Mouse (Mus musculus) forebrain, embryonic 13.5 days (tissue): ENCODE data around the gene Trim46. TPM values are rescaled to one million over a fixed set of nuclear protein-coding genes. Genes with fewer than 3 reads are reported as not detected.
A peak's percentile ranks its signal among the peaks of the same experiment; 100 is the strongest.

ENCODE experiments used
- ATAC-seq: fragments of 200-750 bp; cut with Nextera tagmentation; 2 replicates; pipeline ENCODE4 v1.8.0; 2017
- H3K27ac ChIP-seq: fragments of 300-500 bp; sonication (generic); 2 replicates; pipeline ENCODE4 v1.5.1; 2015; ENCODE audit warnings: inconsistent platforms, mild to moderate bottlenecking, moderate library complexity
- H3K27me3 ChIP-seq: fragments of 300-500 bp; sonication (generic); 2 replicates; pipeline ENCODE4 v1.6.1; 2015; ENCODE audit warnings: mild to moderate bottlenecking, inconsistent platforms
- H3K36me3 ChIP-seq: fragments of 300-500 bp; sonication (generic); 2 replicates; pipeline ENCODE4 v1.6.1; 2015; ENCODE audit warnings: mild to moderate bottlenecking, inconsistent platforms; ENCODE audit not compliant: poor library complexity, severe bottlenecking
- H3K4me1 ChIP-seq: fragments of 300-500 bp; sonication (generic); 2 replicates; pipeline ENCODE4 v1.6.1; 2015; ENCODE audit warnings: inconsistent platforms
- H3K4me2 ChIP-seq: fragments of 300-500 bp; sonication (generic); 2 replicates; pipeline ENCODE4 v1.6.1; 2015; ENCODE audit warnings: inconsistent platforms, mild to moderate bottlenecking, moderate library complexity
- H3K4me3 ChIP-seq: fragments of 300-500 bp; sonication (generic); 2 replicates; pipeline ENCODE4 v1.5.1; 2015; ENCODE audit warnings: mild to moderate bottlenecking, inconsistent platforms
- H3K9ac ChIP-seq: fragments of 300-500 bp; sonication (generic); 2 replicates; pipeline ENCODE4 v1.6.1; 2015; ENCODE audit warnings: mild to moderate bottlenecking, inconsistent platforms
- H3K9me3 ChIP-seq: fragments of 300-500 bp; sonication (generic); replicated peaks from 2 replicates; pipeline ENCODE4 v1.6.1; 2016; ENCODE audit warnings: inconsistent platforms
- WGBS: fragments of 180-500 bp; shearing (Covaris S2); methylation state at CpG from one replicate; pipeline ENCODE4 v1.1.7; 2015; 5-methylcytosine and 5-hydroxymethylcytosine counted together
- polyA plus RNA-seq: library from polyadenylated mRNA; unstranded; fragments of >200 nt; fragmentation: Nextera tagmentation; extraction: Ambion mirVana; gene quantifications from 2 replicates; pipeline ENCODE4 v1.2.1, GENCODE M21; 2015

Trim46 gene
- polyA plus RNA-seq, 1 experiment from 2014 or later = 36.6 TPM

DNA sequence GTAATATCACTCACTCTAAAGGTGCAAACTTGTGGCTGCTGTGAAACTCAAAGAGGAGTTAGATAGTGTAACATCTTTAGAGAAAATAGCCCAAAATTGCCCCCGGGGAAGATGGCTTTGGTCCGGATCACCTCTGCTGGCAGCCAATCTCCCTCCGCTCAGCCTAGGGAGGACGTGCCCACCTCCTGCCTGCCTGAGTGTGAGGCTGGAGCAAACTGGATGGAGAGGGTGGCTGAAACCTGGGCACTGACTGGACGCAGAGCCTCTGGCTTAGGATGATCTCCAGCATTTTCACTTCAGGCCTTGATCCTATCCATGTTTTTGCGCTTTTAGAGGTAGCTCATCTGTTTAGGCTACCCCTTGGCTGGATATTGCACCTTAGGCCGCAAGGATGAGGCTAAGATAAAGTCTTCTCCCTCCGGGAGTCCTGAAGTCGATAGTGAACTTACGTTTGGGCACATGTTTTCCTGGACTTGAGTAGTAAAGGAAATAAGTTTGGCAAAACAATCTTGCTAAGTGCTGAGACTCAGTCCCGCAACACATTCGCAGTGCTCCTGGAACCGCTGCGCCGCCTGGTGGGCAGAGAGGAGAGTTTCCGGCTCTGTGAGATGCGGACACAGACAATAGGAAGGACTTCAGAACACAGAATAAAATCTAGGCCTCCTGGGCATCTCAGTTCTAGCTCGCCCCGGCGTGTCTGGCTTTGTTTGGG, 35.6 kb upstream of the Trim46 start:
- H3K36me3 ChIP-seq = no peaks in the 10 kb centered on the region
- peak; percentile 16; the same call in 1 of the 2 replicates for ATAC-seq
- peaks cover 43% of the 10 kb centered on the region for H3K27me3 ChIP-seq
- no peak overlapping the region for H3K27ac ChIP-seq
- peaks cover 37% of the 10 kb centered on the region for H3K4me1 ChIP-seq
- peak overlapping the region; percentile 95 for H3K4me2 ChIP-seq
- H3K4me3 ChIP-seq = peak overlapping the region; percentile 49
- H3K9me3 ChIP-seq = no peaks in the 10 kb centered on the region
- WGBS = 12% methylated on average over 20 of the region's 20 CpGs
- peak overlapping the region; percentile 65; the same call in 1 of the 2 replicates for H3K9ac ChIP-seq

DNA sequence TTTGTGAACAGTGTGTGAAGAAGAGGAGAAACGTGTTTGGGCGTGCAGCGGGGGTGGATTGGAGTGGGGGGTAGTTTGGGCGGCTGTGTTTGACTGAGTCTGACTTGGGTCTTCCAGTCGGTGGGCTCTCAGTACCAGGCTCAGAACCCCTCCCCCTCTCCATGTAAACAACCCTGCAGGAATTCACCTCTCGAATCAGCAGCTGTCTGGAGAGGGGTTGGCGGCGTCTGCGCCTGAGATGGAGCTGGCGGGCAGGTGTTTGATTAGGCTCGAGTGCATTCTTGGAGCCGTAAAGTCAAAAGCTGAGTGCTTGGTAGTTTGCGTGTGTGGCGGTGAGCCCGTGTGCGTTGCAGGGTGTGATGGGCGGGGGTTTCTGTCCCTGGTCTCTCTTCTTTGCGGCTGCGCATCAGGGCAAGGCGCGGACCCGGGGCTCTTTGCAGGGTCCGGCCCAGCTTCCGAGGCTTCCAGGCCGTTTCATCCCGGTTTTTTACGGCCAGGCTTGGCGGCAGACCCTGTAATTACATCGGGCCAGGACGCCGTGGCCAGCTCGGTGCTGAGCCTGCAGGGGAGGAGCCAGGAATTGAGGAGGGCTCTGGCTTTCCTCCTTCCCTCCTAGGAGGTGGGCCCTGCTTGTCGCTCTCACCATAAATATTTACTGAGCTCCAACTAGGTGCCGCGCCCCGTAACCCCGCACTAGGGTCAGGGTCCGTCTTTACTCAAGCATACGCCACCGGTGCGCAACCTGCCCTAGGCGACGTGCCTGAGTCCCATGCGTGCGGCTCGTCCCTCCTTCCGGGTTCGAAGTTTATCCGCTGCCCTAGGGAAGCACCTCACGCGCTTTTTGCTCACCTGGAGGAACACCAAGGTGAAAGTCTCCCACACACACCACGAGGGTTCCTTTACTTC, 34.8 kb upstream of the Trim46 start, which contains the start of gene Efna1:
Efna1 (minus strand) TSS at position 537 of the 906 bp plus-strand sequence.
- 1% methylated on average over 52 of the region's 52 CpGs for WGBS
- peak within 1 kb of the TSS; percentile 65 for H3K9ac ChIP-seq
- peaks cover 37% of the 10 kb centered on the region for H3K4me1 ChIP-seq
- ATAC-seq = peak; percentile 34; the same call in 1 of the 2 replicates
- no peaks in the 10 kb centered on the region for H3K36me3 ChIP-seq
- peaks cover 47% of the 10 kb centered on the region for H3K27me3 ChIP-seq
- peak within 1 kb of the TSS; percentile 45 for H3K27ac ChIP-seq
- no peaks in the 10 kb centered on the region for H3K9me3 ChIP-seq
- peak within 1 kb of the TSS; percentile 95 for H3K4me2 ChIP-seq
- H3K4me3 ChIP-seq = peak within 1 kb of the TSS; percentile 49

DNA sequence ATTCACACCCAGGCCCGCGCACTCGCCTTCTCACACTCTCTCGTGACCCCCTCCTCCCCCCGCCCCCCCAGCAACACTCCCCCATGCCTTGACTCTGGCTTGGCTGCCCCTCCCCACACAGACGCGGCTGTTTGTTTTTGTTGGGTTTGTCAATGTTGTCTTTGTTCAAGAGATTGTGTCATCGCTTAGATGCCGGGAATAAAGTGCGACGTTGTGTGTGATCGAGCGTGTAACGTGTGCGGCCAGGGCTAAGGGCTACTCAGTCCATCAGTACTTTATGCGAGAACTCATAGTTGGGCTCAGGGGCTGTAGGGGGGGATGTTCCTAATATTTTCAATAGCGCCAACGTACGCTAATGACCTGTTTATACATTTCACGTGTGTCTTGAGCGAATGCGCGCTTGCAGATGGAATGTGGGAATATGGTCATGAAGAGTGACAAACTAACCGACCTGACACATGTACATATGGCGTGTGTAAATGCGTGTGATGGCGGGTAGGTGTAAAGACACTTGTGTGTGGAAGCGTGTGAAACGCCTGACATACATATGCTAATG, 34.0 kb upstream of the Trim46 start:
- Histone ChIP-seq H3K36me3 (no peaks in the 10 kb centered on the region), H3K27ac (peak overlapping the region; percentile 45), H3K9ac (peak overlapping the region; percentile 65), H3K27me3 (peaks cover 47% of the 10 kb centered on the region), H3K4me2 (peak overlapping the region; percentile 95), H3K9me3 (no peaks in the 10 kb centered on the region), H3K4me3 (peak overlapping the region; percentile 49), H3K4me1 (peaks cover 37% of the 10 kb centered on the region)
- ATAC-seq = peak; percentile 12
- WGBS = under 1% methylated on average over 29 of the region's 29 CpGs

DNA sequence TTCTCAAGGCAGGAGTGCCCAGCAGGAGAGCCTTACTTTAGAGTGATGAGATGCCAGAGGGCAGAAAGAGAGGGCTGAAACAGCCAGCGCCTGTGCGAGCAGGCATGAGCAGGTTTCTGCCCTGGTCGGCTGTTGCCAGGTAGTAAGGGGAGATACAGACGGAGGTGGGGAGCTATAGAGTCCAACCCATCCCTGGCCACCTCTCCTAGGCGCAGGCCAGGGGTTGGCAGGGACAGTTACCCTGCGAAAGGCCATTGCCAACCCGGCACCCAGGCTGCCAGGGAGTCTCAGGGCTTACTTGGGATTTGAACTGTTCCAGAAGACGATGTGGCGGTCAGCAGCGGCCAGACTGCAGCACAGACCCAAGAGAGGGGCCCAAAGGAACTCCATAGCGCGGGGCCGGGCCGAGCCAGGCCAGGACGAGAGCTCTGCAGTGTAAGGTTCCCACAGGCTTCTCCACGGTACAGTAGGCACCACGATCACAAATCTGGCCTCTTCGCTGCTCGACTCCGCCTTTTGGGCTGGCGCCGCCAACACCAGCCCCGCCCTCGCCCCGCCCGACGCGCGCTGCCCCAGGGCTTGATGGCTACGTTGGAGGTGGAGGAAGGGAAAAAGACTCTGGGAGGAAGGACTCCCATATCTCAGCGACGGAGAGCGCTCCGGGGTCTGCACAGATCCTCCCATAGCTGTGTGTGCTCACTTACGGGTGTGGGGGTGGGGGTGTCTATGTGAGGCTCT, 33.2 kb upstream of the Trim46 start:
- peak; percentile 66 for ATAC-seq
- WGBS = 2% methylated on average over 35 of the region's 35 CpGs
- Histone ChIP-seq H3K27me3 (peaks cover 47% of the 10 kb centered on the region), H3K4me3 (peak overlapping the region; percentile 49), H3K4me1 (peaks cover 37% of the 10 kb centered on the region), H3K9me3 (no peaks in the 10 kb centered on the region), H3K9ac (peak overlapping the region; percentile 65), H3K36me3 (no peaks in the 10 kb centered on the region), H3K4me2 (peak overlapping the region; percentile 95), H3K27ac (peak overlapping the region; percentile 45)

DNA sequence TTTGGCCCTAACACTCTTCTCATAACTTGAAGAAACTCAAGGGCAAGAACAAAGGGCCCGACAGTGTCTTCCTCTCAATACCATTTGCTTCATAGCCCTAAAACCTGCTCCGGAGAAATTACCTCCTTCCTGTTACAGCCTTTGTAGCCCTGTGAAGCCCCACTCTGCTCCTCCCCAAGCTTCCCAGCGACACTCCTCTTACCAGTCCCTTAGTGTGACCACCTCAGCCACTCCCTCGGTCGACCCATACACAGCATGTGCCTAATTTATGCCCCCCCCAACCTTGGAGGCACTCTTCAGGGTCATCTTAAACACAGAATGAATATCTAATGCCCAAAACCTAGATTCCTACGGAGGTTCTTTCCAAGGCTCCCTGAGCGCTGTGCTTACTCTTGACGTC, 32.5 kb upstream of the Trim46 start:
- H3K27me3 ChIP-seq = peaks cover 47% of the 10 kb centered on the region
- 0 out of 2 replicates have a peak overlapping the region, but pooled peaks have one; percentile 65 for H3K9ac ChIP-seq
- H3K4me2 ChIP-seq = peak overlapping the region; percentile 95
- no peak overlapping the region for H3K27ac ChIP-seq
- H3K36me3 ChIP-seq = no peaks in the 10 kb centered on the region
- peak overlapping the region; percentile 49 for H3K4me3 ChIP-seq
- peaks cover 37% of the 10 kb centered on the region for H3K4me1 ChIP-seq
- no peaks in the 10 kb centered on the region for H3K9me3 ChIP-seq
- ATAC-seq = no peak
- WGBS = 26% methylated on average over 8 of the region's 8 CpGs

- H3K27me3 ChIP-seq = peaks cover 47% of the 10 kb centered on the region
These were observed 32.0 kb upstream of the Trim46 start for GRCm38 (mm10) chr3:89278107-89278506.

GRCm38 (mm10) chr3:89277281-89278021, 31.3 kb upstream of the Trim46 start:
- Histone ChIP-seq H3K4me1 (peaks cover 37% of the 10 kb centered on the region), H3K9me3 (no peaks in the 10 kb centered on the region), H3K36me3 (no peaks in the 10 kb centered on the region), H3K27me3 (peaks cover 47% of the 10 kb centered on the region), H3K4me3 (no peak overlapping the region), H3K4me2 (peak overlapping the region; percentile 95), H3K27ac (peak overlapping the region; percentile 10; the same call in 1 of the 2 replicates), H3K9ac (peak overlapping the region; percentile 34; the same call in 1 of the 2 replicates)
- WGBS = 53% methylated on average over 14 of the region's 14 CpGs
- no peak for ATAC-seq

More at GRCm38 (mm10) chr3:89278107-89278506, 32.0 kb upstream of the Trim46 start:
- Histone ChIP-seq H3K4me2 (peak overlapping the region; percentile 95), H3K36me3 (no peaks in the 10 kb centered on the region), H3K9me3 (no peaks in the 10 kb centered on the region), H3K27ac (no peak overlapping the region), H3K9ac (peak overlapping the region; percentile 34; the same call in 1 of the 2 replicates), H3K4me3 (peak overlapping the region; percentile 49; the same call in 1 of the 2 replicates), H3K4me1 (peaks cover 37% of the 10 kb centered on the region)
- ATAC-seq = no peak
- 79% methylated on average over 7 of the region's 7 CpGs for WGBS

DNA sequence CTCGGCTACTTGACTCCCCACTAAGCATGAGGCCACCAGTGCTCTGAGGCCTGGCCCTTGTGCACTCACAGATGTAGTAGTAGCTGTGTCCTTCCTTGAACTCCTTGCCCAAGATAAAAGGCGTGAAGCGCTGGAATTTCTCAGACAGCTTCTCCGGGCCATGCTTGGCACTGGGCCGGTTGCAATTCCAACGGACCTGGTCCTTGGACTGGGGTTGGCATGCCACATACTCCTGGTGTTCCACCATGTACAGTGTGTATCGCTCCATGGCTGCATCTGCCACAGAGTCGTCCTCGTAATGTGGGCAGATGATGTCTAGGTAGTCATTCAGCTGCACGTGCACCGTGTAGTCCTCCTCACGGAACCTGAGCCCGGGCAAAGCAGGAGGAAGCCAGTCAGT, 30.0 kb upstream of the Trim46 start:
- ATAC-seq = no peak
- peaks cover 37% of the 10 kb centered on the region for H3K4me1 ChIP-seq
- no peaks in the 10 kb centered on the region for H3K36me3 ChIP-seq
- no peak overlapping the region for H3K27ac ChIP-seq
- peaks cover 37% of the 10 kb centered on the region for H3K27me3 ChIP-seq
- no peak overlapping the region for H3K9ac ChIP-seq
- H3K4me2 ChIP-seq = no peak overlapping the region
- WGBS = 92% methylated on average over 13 of the region's 13 CpGs
- H3K9me3 ChIP-seq = no peaks in the 10 kb centered on the region
- H3K4me3 ChIP-seq = no peak overlapping the region

- WGBS = 51% methylated on average over 6 of the region's 6 CpGs
- Histone ChIP-seq H3K27me3 (0 out of 2 replicates have a peak, but pooled peaks cover 4% of the 10 kb centered on the region), H3K4me1 (peaks cover 44% of the 10 kb centered on the region), H3K36me3 (no peaks in the 10 kb centered on the region; the same call in 1 of the 2 replicates), H3K4me3 (no peak overlapping the region), H3K27ac (no peak overlapping the region), H3K4me2 (no peak overlapping the region), H3K9ac (no peak overlapping the region), H3K9me3 (no peaks in the 10 kb centered on the region)
- ATAC-seq = no peak
These were observed 25.7 kb upstream of the Trim46 start for GRCm38 (mm10) chr3:89271760-89272159.

DNA sequence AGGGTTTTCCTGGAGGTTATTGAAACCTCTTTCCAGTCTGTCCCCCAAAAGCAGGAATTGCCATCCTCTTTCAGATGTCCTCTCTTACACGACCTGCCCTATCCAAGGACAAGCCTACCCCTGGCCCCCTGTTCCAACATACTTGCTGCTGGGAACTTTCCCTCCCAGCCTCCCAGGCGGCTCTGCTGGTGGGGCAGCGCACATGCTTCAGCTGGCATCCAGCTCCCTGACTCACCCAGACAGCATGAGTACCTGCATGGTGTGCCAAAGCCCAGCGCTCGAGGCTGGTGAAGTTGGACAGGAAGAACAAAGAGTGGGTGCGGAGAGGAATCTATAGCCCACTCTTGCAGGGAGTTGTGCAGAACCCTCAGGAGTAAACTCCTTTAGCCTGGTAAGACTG, 24.8 kb upstream of the Trim46 start:
- WGBS = 56% methylated on average over 6 of the region's 6 CpGs
- Histone ChIP-seq H3K27me3 (no peaks in the 10 kb centered on the region), H3K4me1 (peaks cover 49% of the 10 kb centered on the region), H3K36me3 (no peaks in the 10 kb centered on the region; the same call in 1 of the 2 replicates), H3K4me3 (peak overlapping the region; percentile 56; the same call in 1 of the 2 replicates), H3K27ac (peak overlapping the region; percentile 16; the same call in 1 of the 2 replicates), H3K4me2 (peak overlapping the region; percentile 86), H3K9ac (peak overlapping the region; percentile 82), H3K9me3 (no peaks in the 10 kb centered on the region)
- ATAC-seq = peak; percentile 19; the same call in 1 of the 2 replicates
